Mouse (Mus musculus) liver, adult 2 months (tissue): ENCODE measurements around the gene Cma1.

Experiments used
- CTCF ChIP-seq: fragments of 200-500 bp; IDR thresholded peaks from 2 replicates; pipeline ENCODE4 v1.5.1; 2011; ENCODE audit warnings: low read depth, low read length, control low read depth
- POLR2A ChIP-seq: fragments of 200-500 bp; IDR thresholded peaks from 2 replicates; pipeline ENCODE4 v1.6.1; 2011; ENCODE audit warnings: low read length, control low read depth; ENCODE audit not compliant: insufficient read depth; ENCODE audit errors: extremely low read depth

- no peak for TF ChIP-seq POLR2A
- no peak for TF ChIP-seq CTCF
These were observed 46.8 kb downstream of the Cma1 start for GRCm38 (mm10) chr14:55897671-55898070.
